Mouse (Mus musculus) T-helper 17 cell (primary cell): ENCODE data around the gene Tmem203.

Experiments used
- in situ Hi-C, 2 experiments: fragments of 300-600 bp; cut with MboI, MseI; formaldehyde crosslinking; loops; 1 replicate in 1 of 2; 2 replicates in 1 of 2; pipeline ENCODE4 v1.15.1; 2025; ENCODE audit warnings: high pct_unique_total_duplicates in 2 of 2

Tmem203 gene

GRCm38 (mm10) chr2:25262795-25263622 is 7.8 kb downstream of the Tmem203 start:
- in situ Hi-C loops, result no loop called here

GRCm38 (mm10) chr2:25263623-25264285 is 8.5 kb downstream of the Tmem203 start:
- in situ Hi-C loops, result no loop called here

- in situ Hi-C loops, result no loop called here
Measured at GRCm38 (mm10) chr2:25264286-25264660, 9.0 kb downstream of the Tmem203 start.

- in situ Hi-C loops, result no loop called here
Measured at GRCm38 (mm10) chr2:25264851-25265250, 9.6 kb downstream of the Tmem203 start.

- in situ Hi-C loops, result no loop called here
Measured at GRCm38 (mm10) chr2:25265897-25266656, 10.8 kb downstream of the Tmem203 start.

- in situ Hi-C loops, result no loop called here
Measured at GRCm38 (mm10) chr2:25266720-25267119, 11.5 kb downstream of the Tmem203 start.

- in situ Hi-C loops, result no loop called here
Measured at GRCm38 (mm10) chr2:25267241-25267640, 12.0 kb downstream of the Tmem203 start.

- in situ Hi-C loops, result no loop called here
Measured at GRCm38 (mm10) chr2:25267746-25268309, 12.6 kb downstream of the Tmem203 start.

- in situ Hi-C loops, result loop anchor here (5.0 to 10.0 kb wide), 2 partner anchors 60 to 63 kb away; partner anchors contain the start of gene Man1b1 (in 2 of the 2)
Measured at GRCm38 (mm10) chr2:25271827-25272511, 16.7 kb downstream of the Tmem203 start, which contains the start of the genes Ssna1 and Anapc2. Gene Ssna1 (minus strand): TSS chr2:25272438. Gene Anapc2 (plus strand): TSS chr2:25272478.

GRCm38 (mm10) chr2:25272515-25272914 is 17.3 kb downstream of the Tmem203 start:
- in situ Hi-C loops, result loop anchor here (5.0 to 10.0 kb wide), 2 partner anchors 60 to 62 kb away; partner anchors contain the start of gene Man1b1 (in 2 of the 2)

- in situ Hi-C loops, result loop anchor here (5.0 to 10.0 kb wide), 2 partner anchors 59 to 62 kb away; partner anchors contain the start of gene Man1b1 (in 2 of the 2)
Measured at GRCm38 (mm10) chr2:25273010-25273409, 17.8 kb downstream of the Tmem203 start.

- in situ Hi-C loops, result loop anchor here in 1 of 2 experiments (10.0 kb wide), 1 partner anchor 56 kb away; the partner anchor contains the start of gene Man1b1
Measured at GRCm38 (mm10) chr2:25278928-25279882, 24.0 kb downstream of the Tmem203 start.

GRCm38 (mm10) chr2:25285551-25285950 is 30.3 kb downstream of the Tmem203 start:
- in situ Hi-C loops, result no loop called here

GRCm38 (mm10) chr2:25286314-25286713 is 31.1 kb downstream of the Tmem203 start:
- in situ Hi-C loops, result no loop called here

GRCm38 (mm10) chr2:25286837-25287636 is 31.8 kb downstream of the Tmem203 start:
- in situ Hi-C loops, result no loop called here

GRCm38 (mm10) chr2:25287927-25288649 is 32.8 kb downstream of the Tmem203 start, which contains the start of gene Tmem210:
Gene Tmem210 (plus strand): TSS chr2:25288145.
- in situ Hi-C loops, result no loop called here

GRCm38 (mm10) chr2:25288734-25289345 is 33.6 kb downstream of the Tmem203 start:
- in situ Hi-C loops, result no loop called here
